Mouse (Mus musculus): ENCODE measurements at regions not wholly inside any gene's neighbourhood (a gene's known extent, or its start where the extent isn't known, plus 50 kb on each side); places are given as distances from the start of the nearest gene placed in this dataset.

DNA sequence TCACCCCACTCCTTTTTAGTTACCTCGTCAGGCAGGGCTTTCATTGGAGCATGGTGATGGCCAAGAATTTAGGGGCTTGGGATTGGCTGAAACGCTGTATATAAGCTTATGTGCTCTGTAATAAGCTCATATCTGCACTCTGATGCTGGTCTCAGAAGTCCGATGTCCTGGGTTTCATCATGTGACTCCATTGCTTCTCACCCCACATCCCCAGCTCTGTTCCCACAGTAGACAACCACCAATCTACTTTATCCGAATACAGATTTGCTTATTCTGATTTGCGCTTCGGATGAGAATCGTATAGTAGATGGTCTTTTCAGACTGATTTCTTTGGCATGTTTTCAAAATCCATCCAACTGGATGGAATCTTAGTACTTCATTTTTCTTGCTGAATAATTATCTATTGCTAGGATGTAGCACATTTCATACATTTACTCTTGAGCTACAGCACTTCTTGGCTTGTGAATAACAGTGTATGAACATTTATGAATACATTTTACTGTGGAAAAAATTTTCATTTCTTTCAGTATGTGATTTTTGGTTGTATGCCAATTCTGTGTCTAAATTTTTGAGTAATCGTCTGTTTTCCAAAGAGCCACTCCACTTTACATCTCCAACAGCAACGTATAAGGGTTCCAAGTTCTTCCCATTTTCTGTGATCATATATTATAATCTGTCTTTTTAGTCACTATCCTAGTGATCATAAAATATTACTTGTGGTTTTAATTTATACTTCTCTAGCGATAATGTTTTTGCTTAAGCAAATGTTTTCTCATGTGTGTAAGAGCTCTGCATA lies 185.7 kb downstream of the Hace1 start:
- no peak for DNase-seq (ENCODE audit: low spot score in 2 of 2)

- DNase-seq (ENCODE audit: low spot score in 2 of 2), result no peak
Measured at GRCm38 (mm10) chr10:45779720-45780119, 202.1 kb downstream of the Hace1 start.

- DNase-seq (ENCODE audit: low spot score in 2 of 2), result no peak
Measured at GRCm38 (mm10) chr10:45783026-45783425, 205.4 kb downstream of the Hace1 start.

- DNase-seq (ENCODE audit: low spot score in 2 of 2), result no peak
Measured at GRCm38 (mm10) chr10:45783461-45784149, 206.0 kb downstream of the Hace1 start.

- no peak for DNase-seq (ENCODE audit: low spot score in 2 of 2)
Measured at GRCm38 (mm10) chr10:45784150-45784479, 206.5 kb downstream of the Hace1 start.

DNA sequence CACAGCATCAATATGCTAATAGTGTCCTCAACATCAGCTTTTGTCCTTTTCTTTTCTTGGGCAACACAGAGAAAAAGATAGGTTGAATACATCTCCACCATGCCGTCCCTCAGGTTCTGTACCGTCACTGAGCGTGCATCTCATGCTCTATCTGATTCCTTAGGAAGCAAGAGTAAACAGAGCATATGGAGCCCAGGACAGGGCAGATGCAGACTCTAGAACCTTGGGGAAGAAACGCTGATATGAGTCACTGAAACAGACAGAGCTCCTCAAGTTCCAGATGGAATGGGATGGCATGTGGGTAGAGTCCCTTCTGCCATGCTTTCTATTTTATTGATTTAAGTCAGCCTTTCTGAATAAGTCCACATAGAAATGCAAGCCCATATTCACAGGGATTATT lies 206.9 kb downstream of the Hace1 start:
- DNase-seq (ENCODE audit: low spot score in 2 of 2), result peak; percentile 58 to 86

DNA sequence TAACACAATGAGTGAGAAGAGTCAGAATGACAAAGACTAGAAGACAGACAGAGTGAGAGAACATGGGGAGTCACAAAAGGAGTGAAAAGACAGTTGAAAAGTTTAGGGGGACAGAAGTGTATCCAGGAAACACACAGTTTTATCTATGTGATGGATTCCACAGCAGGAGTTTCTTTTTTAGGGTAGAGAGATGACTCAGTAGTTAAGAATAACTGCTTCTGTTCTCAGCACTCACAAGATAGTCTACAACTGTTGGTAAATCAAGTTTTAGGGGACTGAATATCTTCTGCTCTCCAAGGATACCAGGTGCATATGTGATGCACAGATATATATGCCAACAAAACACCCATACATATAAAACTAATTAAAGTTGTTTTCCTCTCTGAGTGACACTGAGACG lies 210.7 kb downstream of the Hace1 start:
- no peak for DNase-seq (ENCODE audit: low spot score in 2 of 2)

GRCm38 (mm10) chr10:45795582-45795981 lies 218.0 kb downstream of the Hace1 start:
- DNase-seq (ENCODE audit: low spot score in 2 of 2), result no peak

DNA sequence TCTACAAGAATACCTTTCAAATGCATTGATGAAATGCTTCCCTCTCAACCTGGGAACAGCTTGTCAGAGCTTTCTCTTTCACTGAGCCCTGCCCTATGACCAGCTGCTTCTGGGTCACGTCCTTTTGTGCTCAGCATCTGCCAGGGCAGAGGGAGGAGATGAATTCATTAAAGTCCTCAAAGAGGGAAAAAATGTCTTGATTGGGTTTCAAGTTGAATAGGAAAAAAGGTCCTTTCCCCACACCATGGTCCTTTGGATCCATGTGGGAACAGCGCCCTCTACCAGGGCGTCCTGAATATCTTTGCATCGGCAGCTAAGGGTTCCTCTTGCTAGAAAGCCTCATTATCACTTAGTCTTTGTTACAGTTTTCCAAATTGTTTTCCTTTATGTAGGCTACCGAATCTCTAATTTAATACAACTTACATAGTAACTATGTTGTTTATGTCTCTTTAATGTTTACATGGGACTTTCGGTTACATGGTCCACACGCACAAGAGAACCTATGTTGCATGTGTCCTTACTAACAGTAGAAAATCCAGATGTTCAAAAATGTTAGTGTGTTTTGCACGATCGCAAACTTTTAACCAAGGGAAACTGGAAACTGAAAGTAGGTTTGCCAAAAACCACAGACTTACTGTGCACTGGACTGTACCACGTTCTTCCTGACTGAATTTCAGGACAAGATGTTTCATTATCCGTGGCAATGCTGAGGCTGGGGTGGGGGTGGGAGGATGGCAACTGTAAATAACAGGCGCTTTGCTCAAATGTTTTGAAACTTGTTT lies 222.6 kb downstream of the Hace1 start:
- peak; percentile 25 to 61 for DNase-seq (ENCODE audit: low spot score in 2 of 2)

GRCm38 (mm10) chr10:45801463-45801862 lies 223.8 kb downstream of the Hace1 start:
- no peak for DNase-seq (ENCODE audit: low spot score in 2 of 2)

DNA sequence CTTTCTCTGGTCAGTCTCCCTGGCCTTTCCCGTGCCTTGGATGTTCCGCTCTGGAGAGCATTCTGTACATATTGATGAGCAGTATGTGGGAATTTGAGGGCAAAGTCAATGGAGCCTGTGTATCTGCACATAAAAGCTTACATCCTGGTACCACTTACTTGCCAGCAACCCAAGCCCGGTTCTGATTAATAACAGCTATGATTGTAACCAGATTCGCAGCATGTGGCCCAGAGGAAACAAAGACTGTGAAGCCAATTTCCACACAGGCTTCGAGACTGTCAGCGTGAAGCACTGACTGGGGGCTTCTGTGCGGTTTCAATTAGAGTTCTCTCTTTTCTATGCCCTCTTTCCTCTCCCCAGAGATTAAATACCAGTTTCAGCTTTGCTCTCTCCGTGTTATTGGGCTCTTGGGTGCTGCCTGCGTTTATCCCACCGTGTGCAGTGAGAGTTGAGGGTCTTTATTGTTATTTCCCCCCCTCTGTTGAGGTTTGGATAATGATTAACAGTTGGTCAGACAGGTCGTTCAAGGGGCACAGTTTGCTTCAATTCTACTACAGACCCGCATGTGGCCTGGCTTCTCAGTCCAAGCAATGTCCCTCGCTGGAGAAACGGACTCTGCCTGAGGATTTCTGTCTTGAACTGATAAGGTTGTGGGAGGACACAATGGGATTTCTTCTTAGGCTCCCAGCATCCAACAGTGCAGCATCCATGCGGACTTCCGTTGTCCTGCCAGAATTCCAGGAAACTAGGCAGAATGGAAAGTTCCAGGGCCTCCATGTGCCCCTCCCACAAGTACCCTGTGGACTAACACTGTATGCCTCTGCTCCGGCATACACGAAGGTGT lies 229.6 kb downstream of the Hace1 start:
- peak; percentile 35 to 75 for DNase-seq (ENCODE audit: low spot score in 2 of 2)

- no peak for DNase-seq (ENCODE audit: low spot score in 2 of 2)
Measured at GRCm38 (mm10) chr10:45811882-45812281, 234.3 kb downstream of the Hace1 start.

DNA sequence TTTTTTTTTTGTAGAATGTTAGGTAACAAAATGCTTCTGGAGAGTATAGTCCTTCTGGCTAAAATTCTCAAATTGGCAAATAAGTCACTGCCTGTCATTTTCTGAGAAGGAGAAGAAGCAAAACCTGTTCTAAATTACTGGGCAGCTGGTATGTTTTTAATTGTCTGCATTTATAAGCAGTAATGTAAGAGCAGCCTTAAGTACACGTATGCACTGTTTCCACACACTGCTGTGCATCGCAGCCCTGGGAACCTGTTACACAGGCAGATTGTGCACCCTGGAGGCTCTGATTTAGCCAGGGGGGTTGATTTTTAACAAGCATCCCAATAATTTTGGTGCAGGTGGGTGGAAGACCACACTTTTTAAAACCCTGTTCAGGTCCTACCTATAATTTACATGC lies 236.2 kb downstream of the Hace1 start:
- DNase-seq (ENCODE audit: low spot score in 2 of 2), result no peak

DNA sequence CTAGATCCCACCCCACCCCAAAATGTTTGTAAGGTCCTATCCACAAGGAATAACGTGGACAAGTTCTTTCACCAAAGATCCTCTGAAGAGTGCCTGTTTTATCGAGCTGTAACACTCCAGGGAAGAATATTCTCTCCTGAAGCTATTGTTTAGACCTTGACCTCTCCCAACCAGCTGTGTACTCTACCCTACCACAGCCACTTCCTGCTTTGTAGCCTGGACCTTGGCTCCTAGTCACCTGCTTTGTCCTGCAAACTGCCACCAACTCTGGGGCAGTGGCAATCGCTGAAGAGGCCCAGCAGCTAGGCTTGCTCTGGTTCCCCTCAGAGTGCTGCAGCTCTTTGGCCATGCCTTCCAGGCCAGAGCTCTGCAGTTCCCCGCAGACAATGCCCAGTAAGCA lies 239.1 kb downstream of the Hace1 start:
- DNase-seq (ENCODE audit: low spot score in 2 of 2), result no peak

- no peak for DNase-seq (ENCODE audit: low spot score in 2 of 2)
Measured at GRCm38 (mm10) chr10:45820986-45821655, 243.5 kb downstream of the Hace1 start.

GRCm38 (mm10) chr10:45822251-45822650 lies 244.6 kb downstream of the Hace1 start:
- DNase-seq (ENCODE audit: low spot score in 2 of 2), result no peak

- no peak for DNase-seq (ENCODE audit: low spot score in 2 of 2)
Measured at GRCm38 (mm10) chr10:45823612-45824011, 246.0 kb downstream of the Hace1 start.

DNA sequence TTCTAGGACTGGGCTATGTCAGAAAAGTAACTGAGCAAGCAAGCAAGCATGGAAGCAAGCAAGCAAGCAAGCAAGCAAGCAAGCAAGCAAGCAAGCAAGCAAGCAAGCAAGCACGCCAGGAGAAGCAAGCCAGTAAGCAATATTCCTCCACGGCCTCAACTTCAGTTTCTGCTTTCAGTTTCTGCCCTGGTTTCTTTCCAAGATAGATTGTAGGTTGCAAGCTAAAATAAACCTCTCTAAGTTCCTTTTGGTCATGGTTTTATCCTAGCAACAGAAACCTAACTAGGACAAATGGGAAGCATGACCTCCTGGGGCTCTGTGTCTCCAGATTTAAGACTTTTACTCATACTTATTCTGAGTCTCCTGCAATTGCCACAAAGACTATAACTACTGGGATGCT lies 271.0 kb downstream of the Hace1 start:
- no peak for DNase-seq (ENCODE audit: low spot score in 2 of 2)

- DNase-seq (ENCODE audit: low spot score in 2 of 2), result no peak
Measured at GRCm38 (mm10) chr10:45849841-45850240, 272.2 kb downstream of the Hace1 start.

GRCm38 (mm10) chr10:45850625-45851024 lies 273.0 kb downstream of the Hace1 start:
- DNase-seq (ENCODE audit: low spot score in 2 of 2), result peak in 1 of 2 experiments; percentile 20

DNA sequence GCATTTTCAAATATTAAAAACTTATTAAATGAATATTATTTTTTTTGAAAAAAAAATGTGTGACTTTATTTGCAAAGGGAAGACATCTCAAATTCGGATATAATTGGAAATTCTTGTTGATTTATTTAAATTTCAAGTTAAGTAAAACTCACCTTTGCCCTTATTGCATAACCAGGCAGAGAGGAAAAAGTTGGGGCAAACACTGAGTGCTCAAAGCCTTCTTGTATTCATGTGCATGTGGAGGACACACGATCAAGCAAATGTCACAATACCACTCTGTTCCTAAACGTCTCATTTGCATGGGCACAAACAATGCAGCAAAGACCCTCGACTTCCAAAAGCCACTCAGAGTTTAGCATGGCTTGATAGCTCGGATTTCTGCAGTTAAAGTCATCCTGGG lies 275.1 kb downstream of the Hace1 start:
- no peak for DNase-seq (ENCODE audit: low spot score in 2 of 2)
